ENCODE assay signal across 8 mouse cellular contexts in the genomic region with DNA sequence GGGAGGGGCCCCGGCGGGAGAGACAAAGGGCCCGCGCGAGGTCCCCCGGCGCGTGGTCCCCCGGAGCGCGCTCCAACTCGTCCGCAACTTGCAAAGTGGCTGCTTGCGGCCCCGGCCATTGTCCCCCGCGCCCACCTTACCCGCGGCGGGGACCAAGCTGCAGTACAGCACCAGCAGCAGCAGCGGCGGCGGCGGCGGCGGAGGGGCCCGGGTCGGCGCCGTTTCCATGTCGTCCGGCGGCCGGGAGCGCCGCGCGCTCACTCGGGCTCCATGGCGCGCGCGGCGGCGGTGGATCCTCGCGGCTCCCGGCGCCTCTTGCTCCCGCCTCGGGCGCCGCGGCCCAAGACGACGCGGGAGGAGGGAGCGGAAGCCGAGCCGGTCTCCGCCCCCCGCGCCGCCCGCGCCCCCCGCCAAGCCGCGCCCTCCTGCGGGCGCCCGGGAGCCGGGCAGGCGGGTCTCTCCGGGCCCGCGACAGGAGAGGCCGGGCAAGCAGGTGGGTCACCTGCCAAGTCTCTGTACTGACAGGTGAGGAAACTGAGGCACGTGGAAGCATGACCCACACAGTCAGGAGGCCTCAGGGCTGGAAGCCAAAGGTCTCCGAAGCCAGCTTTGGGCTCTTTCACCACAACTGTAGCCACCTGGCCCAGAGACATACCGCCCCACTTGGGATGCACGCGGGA. TPM values are rescaled to one million over a fixed set of nuclear protein-coding genes. Genes with fewer than 3 reads are reported as not detected.
A peak's percentile ranks its signal among the peaks of the same experiment; 100 is the strongest.
DNase-seq lines count a peak whose midpoint lies in the region; ATAC-seq and TF ChIP-seq lines count a peak whose summit lies in the region.

Gene Lrp5, minus strand, starts transcription at position 350 of the 680 bp plus-strand sequence.

- no peaks in the 10 kb centered on the region for H3K9me3 ChIP-seq in heart, embryonic 10.5 days
- no peaks in the 10 kb centered on the region for H3K9me3 ChIP-seq in kidney, embryonic 15.5 days (replicated peaks)

- WGBS in heart, embryonic 10.5 days, result 2% methylated on average over 83 of the region's 83 CpGs
- under 1% methylated on average over 65 of the region's 83 CpGs for WGBS in kidney, embryonic 15.5 days
- WGBS in small intestine, adult 2 months, result under 1% methylated on average over 82 of the region's 83 CpGs

- TF ChIP-seq CTCF in small intestine, adult 2 months (IDR thresholded peaks at IDR 0.05; ENCODE audit: extremely low read depth, insufficient read length, insufficient replicate concordance, low read depth, low read length), result no peak

- H3K27me3 ChIP-seq in heart, embryonic 10.5 days (ENCODE audit: insufficient read depth, poor library complexity, severe bottlenecking), result no peaks in the 10 kb centered on the region
- no peaks in the 10 kb centered on the region for H3K27me3 ChIP-seq in kidney, embryonic 15.5 days
- no peaks in the 10 kb centered on the region for H3K27me3 ChIP-seq in small intestine, adult 2 months (ENCODE audit: control insufficient read depth, insufficient read depth, low read length)

- TF ChIP-seq POLR2A in small intestine, adult 2 months (IDR thresholded peaks at IDR 0.05; ENCODE audit: low read depth, low read length), result peak; percentile 29; the same call in 1 of the 2 replicates

- H3K4me2 ChIP-seq in kidney, embryonic 15.5 days, result peak within 1 kb of the TSS; percentile 93

- peak; percentile 68 for ATAC-seq in kidney, embryonic 15.5 days (replicated peaks; ENCODE audit: low FRiP score)

- peak; percentile 25 for DNase-seq in right cerebral cortex, adult 18-20 months
- no peak for DNase-seq in right cerebral cortex, postnatal 36 days (ENCODE audit: low spot score in 2 of 2)
- DNase-seq in embryo, embryonic 9.5 days (ENCODE audit: extremely low spot score), result peak; percentile 62
- DNase-seq in heart, embryonic 10.5 days (ENCODE audit: low spot score), result no peak
- peak; percentile 79 for DNase-seq in lung, postnatal 14 days
- no peak for DNase-seq in cerebellum, adult 8-10 months

- H3K4me3 ChIP-seq in heart, embryonic 10.5 days, result peak within 1 kb of the TSS; percentile 96
- peak within 1 kb of the TSS; percentile 99 for H3K4me3 ChIP-seq in kidney, embryonic 15.5 days (replicated peaks)
- H3K4me3 ChIP-seq in small intestine, adult 2 months (ENCODE audit: low read depth, low read length), result peak within 1 kb of the TSS; percentile 94

- peak within 1 kb of the TSS; percentile 96 for H3K27ac ChIP-seq in heart, embryonic 10.5 days
- H3K27ac ChIP-seq in kidney, embryonic 15.5 days, result peak within 1 kb of the TSS; percentile 78
- peak within 1 kb of the TSS; percentile 68 for H3K27ac ChIP-seq in small intestine, adult 2 months (ENCODE audit: insufficient read depth, low read depth, low read length)

- peak within 1 kb of the TSS; percentile 97 for H3K9ac ChIP-seq in kidney, embryonic 15.5 days

- H3K36me3 ChIP-seq in heart, embryonic 10.5 days, result no peaks in the 10 kb centered on the region
- no peaks in the 10 kb centered on the region for H3K36me3 ChIP-seq in kidney, embryonic 15.5 days
- H3K36me3 ChIP-seq in small intestine, adult 2 months (ENCODE audit: control insufficient read depth, insufficient read depth, low read length), result no peaks in the 10 kb centered on the region

- H3K4me1 ChIP-seq in heart, embryonic 10.5 days, result peaks cover 49% of the 10 kb centered on the region
- H3K4me1 ChIP-seq in kidney, embryonic 15.5 days, result peaks cover 61% of the 10 kb centered on the region
- peaks cover 24% of the 10 kb centered on the region for H3K4me1 ChIP-seq in small intestine, adult 2 months (ENCODE audit: control insufficient read depth, insufficient read depth, insufficient read length, low read length)

RNA-seq across cellular contexts. Expression of gene Lrp5, which starts in this region (rescaled TPM):
- 4.1 and 5.2 TPM in 2 replicates for polyA plus RNA-seq in heart, embryonic 10.5 days (2016; fragmentation: Nextera tagmentation; extraction: Ambion mirVana)
- 5.8 and 6.9 TPM in 2 replicates for polyA plus RNA-seq in kidney, embryonic 15.5 days (2015; fragmentation: Nextera tagmentation; extraction: Ambion mirVana)
- polyA plus RNA-seq in small intestine, adult 2 months (2012; rRNA removed), result 50.9 and 96.7 TPM in 2 replicates

Comparison
In these comparisons a context has a peak if more than half of its experiments do, and no peak if none do; other contexts are left out.
1. DNase-seq: peak in right cerebral cortex, adult 18-20 months (single experiment), embryo, embryonic 9.5 days (single experiment) and lung, postnatal 14 days (single experiment); none in right cerebral cortex, postnatal 36 days (0 of 2), heart, embryonic 10.5 days (single experiment) and cerebellum, adult 8-10 months (single experiment).
2. Peak in every context shown above with its lines, with median percentiles within 50 percentile points of each other: H3K27ac ChIP-seq and H3K4me3 ChIP-seq.